Mouse (Mus musculus): ENCODE measurements around the gene Pigg. TPM values are rescaled to one million over a fixed set of nuclear protein-coding genes. Genes with fewer than 3 reads are reported as not detected.
A peak's percentile ranks its signal among the peaks of the same experiment; 100 is the strongest.
"Not testable (repeated sequence)": the region's sequence is repeated elsewhere in the genome, so short reads cannot be mapped to it uniquely, and the experiment has no call there.

The Pigg gene
- 6.3 and 6.4 TPM in 2 replicates for polyA plus RNA-seq (2016; fragmentation: Nextera tagmentation; extraction: Ambion mirVana)

- under 1% methylated on average over 57 of the region's 57 CpGs for WGBS
- H3K27ac ChIP-seq: peak within 1 kb of the TSS; percentile 60
- peak; percentile 97 for ATAC-seq (ENCODE audit: insufficient number of reproducible peaks, insufficient read depth, low FRiP score, low TSS enrichment, low read depth)
- H3K9me3 ChIP-seq: 0 out of 2 replicates have a peak, but pooled peaks cover 3% of the 10 kb centered on the region
- peak within 1 kb of the TSS; percentile 85 for H3K9ac ChIP-seq (replicated peaks)
- H3K36me3 ChIP-seq: 0 out of 2 replicates have a peak, but pooled peaks cover 2% of the 10 kb centered on the region
- H3K4me2 ChIP-seq: peak within 1 kb of the TSS; percentile 84
- H3K27me3 ChIP-seq: no peaks in the 10 kb centered on the region
- peak within 1 kb of the TSS; percentile 76 for H3K4me3 ChIP-seq (replicated peaks)
- peaks cover 7% of the 10 kb centered on the region for H3K4me1 ChIP-seq (replicated peaks)
These were observed at the start of gene Pigg for GRCm38 (mm10) chr5:108312224-108313064. Gene Pigg (plus strand): TSS chr5:108312609.

- peak; percentile 79 for ATAC-seq (ENCODE audit: insufficient number of reproducible peaks, insufficient read depth, low FRiP score, low TSS enrichment, low read depth)
- Histone ChIP-seq H3K9ac (replicated peaks) (no peak overlapping the region), H3K4me2 (no peak overlapping the region), H3K27ac (no peak overlapping the region), H3K9me3 (no peaks in the 10 kb centered on the region), H3K36me3 (no peaks in the 10 kb centered on the region), H3K4me3 (replicated peaks) (no peak overlapping the region), H3K27me3 (no peaks in the 10 kb centered on the region), H3K4me1 (replicated peaks) (no peaks in the 10 kb centered on the region; the same call in 1 of the 2 replicates)
- 35% methylated on average over 4 of the region's 4 CpGs for WGBS
These were observed 49.7 kb upstream of the Pigg start for GRCm38 (mm10) chr5:108262722-108263121.

GRCm38 (mm10) chr5:108263785-108264184, 48.6 kb upstream of the Pigg start:
- 92% methylated on average over 1 of the region's 1 CpGs for WGBS
- H3K27ac ChIP-seq; H3K4me1 ChIP-seq (replicated peaks); H3K9me3 ChIP-seq; ATAC-seq (ENCODE audit: insufficient number of reproducible peaks, insufficient read depth, low FRiP score, low TSS enrichment, low read depth); H3K9ac ChIP-seq (replicated peaks); H3K4me2 ChIP-seq; H3K36me3 ChIP-seq; H3K27me3 ChIP-seq; H3K4me3 ChIP-seq (replicated peaks): not testable (repeated sequence)

GRCm38 (mm10) chr5:108266990-108267389, 45.4 kb upstream of the Pigg start:
- Histone ChIP-seq H3K4me2 (no peak overlapping the region), H3K4me1 (replicated peaks) (peaks cover 17% of the 10 kb centered on the region), H3K27ac (no peak overlapping the region), H3K9ac (replicated peaks) (no peak overlapping the region), H3K36me3 (no peaks in the 10 kb centered on the region), H3K4me3 (replicated peaks) (no peak overlapping the region), H3K27me3 (no peaks in the 10 kb centered on the region), H3K9me3 (no peaks in the 10 kb centered on the region)
- no peak for ATAC-seq (ENCODE audit: insufficient number of reproducible peaks, insufficient read depth, low FRiP score, low TSS enrichment, low read depth)

GRCm38 (mm10) chr5:108268127-108269062, 44.0 kb upstream of the Pigg start, which contains the start of gene Dr1:
Gene Dr1 (plus strand): TSS chr5:108268897.
- Histone ChIP-seq H3K27me3 (no peaks in the 10 kb centered on the region), H3K36me3 (no peaks in the 10 kb centered on the region), H3K9me3 (no peaks in the 10 kb centered on the region), H3K27ac (peak within 1 kb of the TSS; percentile 91), H3K4me1 (replicated peaks) (peaks cover 17% of the 10 kb centered on the region), H3K9ac (replicated peaks) (peak within 1 kb of the TSS; percentile 93), H3K4me3 (replicated peaks) (peak within 1 kb of the TSS; percentile 82), H3K4me2 (peak within 1 kb of the TSS; percentile 83)
- ATAC-seq (ENCODE audit: insufficient number of reproducible peaks, insufficient read depth, low FRiP score, low TSS enrichment, low read depth): peak; percentile 96
- WGBS: 3% methylated on average over 53 of the region's 55 CpGs

- ATAC-seq (ENCODE audit: insufficient number of reproducible peaks, insufficient read depth, low FRiP score, low TSS enrichment, low read depth): peak; percentile 69
- peak overlapping the region; percentile 91 for H3K27ac ChIP-seq
- H3K27me3 ChIP-seq: no peaks in the 10 kb centered on the region
- peak overlapping the region; percentile 83 for H3K4me2 ChIP-seq
- H3K36me3 ChIP-seq: peaks cover 3% of the 10 kb centered on the region; the same call in 1 of the 2 replicates
- H3K9me3 ChIP-seq: no peaks in the 10 kb centered on the region
- H3K4me1 ChIP-seq (replicated peaks): peaks cover 17% of the 10 kb centered on the region
- 0% methylated on average over 44 of the region's 44 CpGs for WGBS
- H3K4me3 ChIP-seq (replicated peaks): peak overlapping the region; percentile 82
- H3K9ac ChIP-seq (replicated peaks): peak overlapping the region; percentile 93
These were observed 43.2 kb upstream of the Pigg start for GRCm38 (mm10) chr5:108269063-108269810.

GRCm38 (mm10) chr5:108269811-108270151, 42.6 kb upstream of the Pigg start:
- H3K4me3 ChIP-seq (replicated peaks): peak overlapping the region; percentile 82
- peaks cover 4% of the 10 kb centered on the region; the same call in 1 of the 2 replicates for H3K36me3 ChIP-seq
- peak overlapping the region; percentile 83 for H3K4me2 ChIP-seq
- H3K27me3 ChIP-seq: no peaks in the 10 kb centered on the region
- peaks cover 17% of the 10 kb centered on the region for H3K4me1 ChIP-seq (replicated peaks)
- H3K9ac ChIP-seq (replicated peaks): peak overlapping the region; percentile 93
- ATAC-seq (ENCODE audit: insufficient number of reproducible peaks, insufficient read depth, low FRiP score, low TSS enrichment, low read depth): no peak
- no peak overlapping the region for H3K27ac ChIP-seq
- 15% methylated on average over 7 of the region's 7 CpGs for WGBS
- H3K9me3 ChIP-seq: no peaks in the 10 kb centered on the region

GRCm38 (mm10) chr5:108270415-108270814, 42.0 kb upstream of the Pigg start:
- H3K9me3 ChIP-seq: no peaks in the 10 kb centered on the region
- peaks cover 17% of the 10 kb centered on the region for H3K4me1 ChIP-seq (replicated peaks)
- H3K9ac ChIP-seq (replicated peaks): peak overlapping the region; percentile 93; the same call in 1 of the 2 replicates
- peak overlapping the region; percentile 83 for H3K4me2 ChIP-seq
- no peaks in the 10 kb centered on the region for H3K27me3 ChIP-seq
- ATAC-seq (ENCODE audit: insufficient number of reproducible peaks, insufficient read depth, low FRiP score, low TSS enrichment, low read depth): no peak
- H3K27ac ChIP-seq: no peak overlapping the region
- H3K36me3 ChIP-seq: peaks cover 11% of the 10 kb centered on the region; the same call in 1 of the 2 replicates
- WGBS: 56% methylated on average over 9 of the region's 9 CpGs
- peak overlapping the region; percentile 82 for H3K4me3 ChIP-seq (replicated peaks)

GRCm38 (mm10) chr5:108271345-108271744, 41.1 kb upstream of the Pigg start:
- Histone ChIP-seq H3K4me2 (peak overlapping the region; percentile 83), H3K4me1 (replicated peaks) (peaks cover 17% of the 10 kb centered on the region), H3K36me3 (peaks cover 17% of the 10 kb centered on the region)
- not testable (repeated sequence) for H3K9me3 ChIP-seq; H3K27me3 ChIP-seq; H3K27ac ChIP-seq; ATAC-seq (ENCODE audit: insufficient number of reproducible peaks, insufficient read depth, low FRiP score, low TSS enrichment, low read depth); H3K9ac ChIP-seq (replicated peaks); H3K4me3 ChIP-seq (replicated peaks)
- WGBS: 91% methylated on average over 6 of the region's 6 CpGs

- WGBS: 88% methylated on average over 2 of the region's 2 CpGs
- H3K4me1 ChIP-seq (replicated peaks): no peaks in the 10 kb centered on the region
- H3K4me2 ChIP-seq: no peak overlapping the region
- no peak overlapping the region for H3K27ac ChIP-seq
- no peak overlapping the region for H3K4me3 ChIP-seq (replicated peaks)
- 0 out of 2 replicates have a peak, but pooled peaks cover 4% of the 10 kb centered on the region for H3K9me3 ChIP-seq
- no peaks in the 10 kb centered on the region for H3K36me3 ChIP-seq
- H3K9ac ChIP-seq (replicated peaks): no peak overlapping the region
- no peaks in the 10 kb centered on the region for H3K27me3 ChIP-seq
- no peak for ATAC-seq (ENCODE audit: insufficient number of reproducible peaks, insufficient read depth, low FRiP score, low TSS enrichment, low read depth)
These were observed 25.5 kb upstream of the Pigg start for GRCm38 (mm10) chr5:108286957-108287356.
